ENCODE assay signal across 15 mouse cellular contexts in the genomic region with DNA sequence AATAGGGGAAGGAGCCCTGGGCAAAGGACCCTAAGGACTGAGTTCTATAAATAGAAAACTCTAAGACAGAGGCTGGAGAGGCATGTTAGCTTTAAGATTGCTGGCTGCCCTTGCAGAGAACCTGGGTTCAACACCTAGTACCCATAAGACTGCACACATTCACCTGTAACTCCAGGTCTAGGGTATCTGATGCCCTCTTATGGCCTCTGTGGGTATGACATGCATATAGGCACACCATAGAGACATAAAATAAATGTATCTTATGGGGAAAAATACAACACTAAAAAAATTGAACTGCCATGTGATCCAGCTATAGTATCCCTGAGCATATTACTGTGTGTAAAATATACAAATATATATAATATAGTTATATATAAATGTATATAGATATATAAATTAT. TPM values are rescaled to one million over a fixed set of nuclear protein-coding genes. Genes with fewer than 3 reads are reported as not detected.
A peak's percentile ranks its signal among the peaks of the same experiment; 100 is the strongest.
DNase-seq lines count a peak whose midpoint lies in the region; ATAC-seq and TF ChIP-seq lines count a peak whose summit lies in the region.
"Had no signal": no experiment of that assay in that cellular context is flagged by ENCODE, and none has a peak within 500 bp of the region (broad histone marks: within the 10 kb centered on the region; RNA-seq: fewer than 3 reads in every experiment).

No protein-coding gene starts in this region.

- dilution Hi-C loops in CH12.LX (cut with MboI; ENCODE audit: extremely low pct_ligation_motif_present, extremely low pct_unique_long_range_greater_than_20kb, low sequenced_read_pairs) = no loop called here

- TF ChIP-seq POLR2A in lung, adult 2 months (IDR thresholded peaks at IDR 0.05; ENCODE audit: borderline replicate concordance, extremely low read depth, low read depth, low read length) = no peak
- no peak for TF ChIP-seq POLR2A in CH12.LX (IDR thresholded peaks at IDR 0.05; ENCODE audit: low read depth, low read length)

- TF ChIP-seq CTCF in lung, embryonic 14.5 days (IDR thresholded peaks at IDR 0.05; ENCODE audit: low read depth) = peak; percentile 24; the same call in 1 of the 2 replicates
- TF ChIP-seq CTCF in lung, adult 2 months (IDR thresholded peaks at IDR 0.05; ENCODE audit: insufficient read depth, low read length) = no peak
- TF ChIP-seq CTCF in CH12.LX (conservative IDR thresholded peaks at IDR 0.05 in 1 of 2, IDR thresholded peaks at IDR 0.05 in 1 of 2; ENCODE audit: low read depth in 2 of 2, low read length in 2 of 2) = peak in 1 of 2 experiments; percentile 48; a peak in 2 of 4 replicates

- H3K27me3 ChIP-seq in embryonic facial prominence, embryonic 11.5 days (ENCODE audit: control insufficient read depth, insufficient read depth, low read length) = no peaks in the 10 kb centered on the region
- no peaks in the 10 kb centered on the region for H3K27me3 ChIP-seq in embryonic facial prominence, embryonic 10.5 days (replicated peaks; ENCODE audit: low read depth, poor library complexity, severe bottlenecking)
- no peaks in the 10 kb centered on the region for H3K27me3 ChIP-seq in lung, embryonic 14.5 days (ENCODE audit: insufficient read depth, low read length)
- H3K27me3 ChIP-seq in CH12.LX (replicated peaks) = no peaks in the 10 kb centered on the region
- H3K27me3 ChIP-seq in neural tube, embryonic 15.5 days (replicated peaks) = no peaks in the 10 kb centered on the region
- H3K27me3 ChIP-seq: liver, embryonic 15.5 days had no signal

- no peak overlapping the region for H3K4me2 ChIP-seq in embryonic facial prominence, embryonic 11.5 days (ENCODE audit: low read depth, low read length)
- H3K4me2 ChIP-seq in lung, embryonic 14.5 days = no peak overlapping the region
- H3K4me2 ChIP-seq in CH12.LX (ENCODE audit: insufficient read depth, low read depth, poor library complexity, severe bottlenecking) = no peak overlapping the region
- H3K4me2 ChIP-seq in neural tube, embryonic 15.5 days = no peak overlapping the region
- H3K4me2 ChIP-seq: liver, embryonic 15.5 days had no signal

- no peaks in the 10 kb centered on the region for H3K9me3 ChIP-seq in embryonic facial prominence, embryonic 11.5 days (replicated peaks; ENCODE audit: control insufficient read depth, low read length)
- H3K9me3 ChIP-seq in embryonic facial prominence, embryonic 10.5 days = no peaks in the 10 kb centered on the region
- no peaks in the 10 kb centered on the region for H3K9me3 ChIP-seq in lung, embryonic 14.5 days (ENCODE audit: low read depth, low read length)
- H3K9me3 ChIP-seq in CH12.LX (replicated peaks; ENCODE audit: low read length) = no peaks in the 10 kb centered on the region
- H3K9me3 ChIP-seq in neural tube, embryonic 15.5 days (replicated peaks) = no peaks in the 10 kb centered on the region
- H3K9me3 ChIP-seq: liver, embryonic 15.5 days had no signal

- no peak for TF ChIP-seq EP300 in CH12.LX (IDR thresholded peaks at IDR 0.05; ENCODE audit: low read length)

- H3K9ac ChIP-seq in embryonic facial prominence, embryonic 11.5 days (replicated peaks; ENCODE audit: low read length) = no peak overlapping the region
- H3K9ac ChIP-seq in lung, embryonic 14.5 days = no peak overlapping the region
- H3K9ac ChIP-seq in CH12.LX (ENCODE audit: insufficient read depth, low read depth) = no peak overlapping the region
- H3K9ac ChIP-seq in neural tube, embryonic 15.5 days (replicated peaks) = no peak overlapping the region
- H3K9ac ChIP-seq: liver, embryonic 15.5 days had no signal

- no peaks in the 10 kb centered on the region for H3K36me3 ChIP-seq in embryonic facial prominence, embryonic 11.5 days (replicated peaks; ENCODE audit: control insufficient read depth, insufficient read depth, low read depth, low read length)
- peaks cover 29% of the 10 kb centered on the region for H3K36me3 ChIP-seq in embryonic facial prominence, embryonic 10.5 days (replicated peaks)
- H3K36me3 ChIP-seq in lung, embryonic 14.5 days (ENCODE audit: insufficient read depth) = no peaks in the 10 kb centered on the region
- peaks cover 15 to 34% of the 10 kb centered on the region in 2 experiments for H3K36me3 ChIP-seq in CH12.LX (replicated peaks in 1 of 2; ENCODE audit: control insufficient read depth in 1 of 2, insufficient read depth in 1 of 2, low read length in 1 of 2)
- peaks cover 28% of the 10 kb centered on the region for H3K36me3 ChIP-seq in neural tube, embryonic 15.5 days
- H3K36me3 ChIP-seq: liver, embryonic 15.5 days had no signal

- TF ChIP-seq RAD21 in CH12.LX (IDR thresholded peaks at IDR 0.05; ENCODE audit: low read depth, low read length) = no peak; the same call in 1 of the 2 replicates

- H3K27ac ChIP-seq in embryonic facial prominence, embryonic 11.5 days (replicated peaks; ENCODE audit: low read depth, low read length) = no peak overlapping the region
- no peak overlapping the region for H3K27ac ChIP-seq in embryonic facial prominence, embryonic 10.5 days (replicated peaks)
- H3K27ac ChIP-seq in lung, embryonic 14.5 days (ENCODE audit: low read depth) = no peak overlapping the region
- no peak overlapping the region for H3K27ac ChIP-seq in CH12.LX (ENCODE audit: insufficient read depth, low read depth)
- H3K27ac ChIP-seq in neural tube, embryonic 15.5 days (replicated peaks) = no peak overlapping the region
- H3K27ac ChIP-seq: liver, embryonic 15.5 days had no signal

- in situ Hi-C loops in CH12.LX (cut with MboI; ENCODE audit: low pct_ligation_motif_present, low pct_unique_long_range_greater_than_20kb, low sequenced_read_pairs) = no loop called here

- H3K79me2 ChIP-seq in CH12.LX (replicated peaks; ENCODE audit: control insufficient read depth, extremely low read depth, insufficient read depth, poor library complexity, severe bottlenecking) = no peaks in the 10 kb centered on the region

- no peaks in the 10 kb centered on the region for H3K4me1 ChIP-seq in embryonic facial prominence, embryonic 11.5 days (ENCODE audit: control insufficient read depth, insufficient read depth, low read length)
- H3K4me1 ChIP-seq in embryonic facial prominence, embryonic 10.5 days = no peaks in the 10 kb centered on the region
- H3K4me1 ChIP-seq in lung, embryonic 14.5 days (ENCODE audit: insufficient read depth) = no peaks in the 10 kb centered on the region
- H3K4me1 ChIP-seq in lung, adult 2 months (ENCODE audit: control insufficient read depth, insufficient read depth, low read length) = no peaks in the 10 kb centered on the region
- no peaks in the 10 kb centered on the region for H3K4me1 ChIP-seq in CH12.LX (ENCODE audit: control insufficient read depth in 1 of 2, insufficient read depth in 2 of 2)
- H3K4me1 ChIP-seq in neural tube, embryonic 15.5 days = no peaks in the 10 kb centered on the region
- H3K4me1 ChIP-seq: liver, embryonic 15.5 days had no signal

- peak; percentile 3 for DNase-seq in embryonic facial prominence, embryonic 11.5 days (ENCODE audit: low spot score)
- no peak for DNase-seq in embryonic facial prominence, embryonic 10.5 days (ENCODE audit: low spot score)
- DNase-seq in lung, embryonic 14.5 days = peak; percentile 4
- no peak for DNase-seq in lung, adult 2 months
- no peak for DNase-seq in CH12.LX (ENCODE audit: extremely low read depth)
- no peak for DNase-seq in adrenal gland, postnatal 4 days (ENCODE audit: low spot score in 2 of 2)
- DNase-seq: adrenal gland, adult 2 months; cerebellum, adult 8-10 months; gastrocnemius, postnatal 14 days; kidney, adult 8-10 months had no signal

- no peak for ATAC-seq in embryonic facial prominence, embryonic 11.5 days (replicated peaks; ENCODE audit: insufficient number of reproducible peaks, low FRiP score, low TSS enrichment, low read depth)
- no peak for ATAC-seq in lung, embryonic 14.5 days (ENCODE audit: insufficient read depth)
- peak; percentile 50 for ATAC-seq in inflammation-experienced regulatory T-cells, adult 6 months
- no peak for ATAC-seq in neural tube, embryonic 15.5 days (ENCODE audit: low FRiP score)
- ATAC-seq: midbrain, embryonic 16.5 days had no signal

- H3K4me3 ChIP-seq in embryonic facial prominence, embryonic 11.5 days (ENCODE audit: low read depth, low read length) = no peak overlapping the region
- no peak overlapping the region for H3K4me3 ChIP-seq in embryonic facial prominence, embryonic 10.5 days
- H3K4me3 ChIP-seq in lung, embryonic 14.5 days (ENCODE audit: low read depth, low read length) = no peak overlapping the region
- H3K4me3 ChIP-seq in lung, adult 2 months (replicated peaks; ENCODE audit: extremely low read depth, low read depth, low read length) = no peak overlapping the region
- H3K4me3 ChIP-seq in CH12.LX (replicated peaks in 1 of 3; ENCODE audit: low read depth in 2 of 3, low read length in 2 of 3, poor library complexity in 1 of 3) = no peak overlapping the region
- no peak overlapping the region for H3K4me3 ChIP-seq in neural tube, embryonic 15.5 days (replicated peaks)
- H3K4me3 ChIP-seq: erythroblast, embryonic 14.5 days; liver, embryonic 15.5 days had no signal

TF ChIP-seq in CH12.LX, 34 proteins besides CTCF, POLR2A, EP300 and RAD21:
- TF ChIP-seq JUN (IDR thresholded peaks at IDR 0.05; ENCODE audit: insufficient read depth, low read depth, low read length) (no peak), ZKSCAN1 (IDR thresholded peaks at IDR 0.05; ENCODE audit: borderline replicate concordance, low read depth, low read length) (no peak), SMC3 (IDR thresholded peaks at IDR 0.05; ENCODE audit: low read depth, low read length) (peak; percentile 27), MEF2A (IDR thresholded peaks at IDR 0.05; ENCODE audit: borderline replicate concordance, low read depth, low read length) (no peak), IRF4 (IDR thresholded peaks at IDR 0.05; ENCODE audit: low read depth, low read length) (no peak), SIN3A (IDR thresholded peaks at IDR 0.05; ENCODE audit: low read length) (no peak), ZMIZ1 (IDR thresholded peaks at IDR 0.05; ENCODE audit: low read depth, low read length) (no peak), MAFK (IDR thresholded peaks at IDR 0.05; ENCODE audit: insufficient replicate concordance, low read length) (no peak)

RNA-seq across cellular contexts. Expression of a gene that starts 18.3 kb away (rescaled TPM):
- polyA plus RNA-seq in embryonic facial prominence, embryonic 11.5 days (2014; fragmentation: Nextera tagmentation; extraction: Ambion mirVana) = 15.3 and 16.5 TPM in 2 replicates
- polyA plus RNA-seq in embryonic facial prominence, embryonic 10.5 days (2016; fragmentation: Nextera tagmentation; extraction: Ambion mirVana) = 14.6 and 16.1 TPM in 2 replicates
- 14.0 and 14.9 TPM in 2 replicates for polyA plus RNA-seq in lung, embryonic 14.5 days (2014; fragmentation: Nextera tagmentation; extraction: Ambion mirVana)
- 15.0 and 21.8 TPM in 2 replicates for polyA plus RNA-seq in lung, adult 2 months (2012; rRNA removed)
- total RNA-seq in CH12.LX (2012; rRNA removed) = 10.4 and 10.9 TPM in 2 replicates
- total RNA-seq in CH12.LX (2014; rRNA removed) = 11.5 and 13.0 TPM in 2 replicates
- 12.0 and 15.2 TPM in 2 replicates for polyA plus RNA-seq in CH12.LX (2012; ENCODE audit: insufficient read length, low read depth)
- 10 to 100 TPM; 22.8 to 37.5 (median 24.9) TPM for polyA plus RNA-seq in inflammation-experienced regulatory T-cells, adult 6 months (2017; shearing (Covaris generic))
- 10 to 100 TPM; 11.2 to 11.7 TPM for total RNA-seq in adrenal gland, postnatal 4 days (2021)
- polyA plus RNA-seq in neural tube, embryonic 15.5 days (2015; fragmentation: Nextera tagmentation; extraction: Ambion mirVana) = 21.8 and 22.3 TPM in 2 replicates

Comparison
In these comparisons a context has a peak if more than half of its experiments do, and no peak if none do; other contexts are left out.
1. DNase-seq: peak in embryonic facial prominence, embryonic 11.5 days (single experiment) and lung, embryonic 14.5 days (single experiment); none in embryonic facial prominence, embryonic 10.5 days (single experiment), lung, adult 2 months (single experiment), CH12.LX (single experiment) and adrenal gland, postnatal 4 days (0 of 2).